Mouse (Mus musculus) urinary bladder, postnatal 10 days (tissue): ENCODE results near the gene Pebp1.
"Not testable (repeated sequence)": the region's sequence is repeated elsewhere in the genome, so short reads cannot be mapped to it uniquely, and the experiment has no call there.

Source experiments
- DNase-seq: peaks from one replicate; pipeline ENCODE4 v3.0.0; 2022; ENCODE audit warnings: low spot score

Pebp1 gene

GRCm38 (mm10) chr5:117286831-117287822 lies at the start of gene Pebp1:
Gene Pebp1 (minus strand): TSS chr5:117287625.
- peak; percentile 81 for DNase-seq

- no peak for DNase-seq
Measured at GRCm38 (mm10) chr5:117330457-117330856, 43.0 kb upstream of the Pebp1 start.

DNA sequence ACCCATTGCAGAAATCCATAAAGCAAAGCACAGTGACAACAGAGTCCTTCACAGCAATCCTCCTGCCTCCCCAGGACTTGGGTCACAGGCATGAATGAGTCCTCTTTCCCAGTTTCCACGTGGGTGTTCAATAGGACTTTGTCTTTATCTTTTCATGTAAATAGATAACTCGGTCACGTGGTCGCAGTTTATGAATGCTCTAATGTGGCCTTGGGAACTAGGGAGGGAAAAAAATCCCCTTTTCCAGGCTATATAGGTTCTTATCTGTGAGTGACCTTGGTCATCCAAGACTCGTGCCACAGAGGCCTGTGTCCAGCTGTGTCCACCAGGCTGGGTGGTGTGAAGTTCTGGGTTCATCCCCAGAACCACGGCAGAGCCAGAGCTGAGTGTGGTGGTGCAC lies 39.0 kb upstream of the Pebp1 start:
- DNase-seq = no peak

GRCm38 (mm10) chr5:117323751-117324150 lies 36.3 kb upstream of the Pebp1 start:
- no peak for DNase-seq

DNA sequence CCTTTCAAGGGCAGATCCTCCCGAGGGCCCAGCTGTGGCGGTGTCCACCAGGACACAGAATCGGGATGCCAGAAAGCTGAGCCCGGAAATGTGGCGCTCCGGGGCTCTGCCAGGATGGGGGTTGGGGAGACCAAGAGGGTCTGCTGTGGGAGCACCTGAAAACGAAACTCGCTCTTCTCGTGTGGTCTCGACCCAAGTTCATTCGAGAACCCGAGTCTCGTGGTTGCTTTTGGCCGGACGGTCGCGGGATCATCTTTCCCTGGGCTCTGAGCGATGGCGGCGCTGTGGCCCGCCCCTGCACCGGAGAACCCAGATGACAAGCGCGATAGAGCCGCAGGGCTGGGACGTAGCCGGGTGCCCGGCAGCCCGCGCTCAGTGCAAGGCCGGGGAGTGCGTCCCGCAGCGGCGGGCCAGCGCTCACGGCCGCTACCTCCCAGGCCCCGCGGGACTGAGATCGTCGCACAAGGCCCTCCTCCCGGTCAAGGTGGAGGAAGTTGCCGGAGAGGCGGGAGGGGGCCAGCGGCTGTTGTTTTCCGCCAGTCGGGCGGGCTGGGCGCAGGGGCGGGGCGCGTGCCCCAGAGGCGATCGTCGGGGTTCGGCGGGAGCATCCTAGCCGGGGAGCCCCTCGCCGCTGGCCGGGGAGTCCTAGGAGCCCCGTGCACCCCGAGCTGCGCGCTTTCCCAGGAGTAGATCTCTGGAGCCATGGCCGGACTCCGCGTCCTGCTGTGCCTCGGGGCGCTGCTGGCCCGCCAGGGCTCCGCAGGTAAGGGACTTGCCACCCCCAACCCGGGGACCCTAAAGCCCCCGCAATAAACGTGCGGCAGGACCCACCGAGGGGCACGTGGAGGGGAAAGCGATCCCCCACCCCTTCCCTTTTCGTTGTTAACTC lies 31.6 kb upstream of the Pebp1 start, which contains the start of gene Vsig10:
Gene Vsig10, plus strand, starts transcription at position 343 of the 889 bp plus-strand sequence.
- DNase-seq = peak; percentile 42

GRCm38 (mm10) chr5:117314587-117315428 lies 27.4 kb upstream of the Pebp1 start:
- DNase-seq = no peak

DNA sequence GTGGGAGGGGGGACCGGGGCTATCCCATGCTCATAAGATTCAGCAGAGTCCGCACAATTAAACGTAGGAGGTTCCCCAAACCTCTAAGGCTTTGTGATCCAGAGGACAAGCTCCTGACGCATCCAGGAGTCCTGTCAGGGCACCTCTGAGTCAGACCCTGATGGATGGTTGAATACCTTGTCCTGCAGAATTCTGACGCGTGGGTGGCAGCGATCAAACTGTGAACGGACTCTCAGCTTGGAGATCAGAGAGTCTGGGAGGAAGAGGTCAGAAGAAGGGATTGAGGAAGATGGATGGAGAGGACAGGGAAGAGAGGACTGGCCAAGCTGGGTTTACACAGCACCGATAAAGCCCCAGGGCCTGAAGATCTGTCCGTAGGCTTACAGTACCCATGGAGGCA lies 26.5 kb upstream of the Pebp1 start:
- no peak for DNase-seq

DNA sequence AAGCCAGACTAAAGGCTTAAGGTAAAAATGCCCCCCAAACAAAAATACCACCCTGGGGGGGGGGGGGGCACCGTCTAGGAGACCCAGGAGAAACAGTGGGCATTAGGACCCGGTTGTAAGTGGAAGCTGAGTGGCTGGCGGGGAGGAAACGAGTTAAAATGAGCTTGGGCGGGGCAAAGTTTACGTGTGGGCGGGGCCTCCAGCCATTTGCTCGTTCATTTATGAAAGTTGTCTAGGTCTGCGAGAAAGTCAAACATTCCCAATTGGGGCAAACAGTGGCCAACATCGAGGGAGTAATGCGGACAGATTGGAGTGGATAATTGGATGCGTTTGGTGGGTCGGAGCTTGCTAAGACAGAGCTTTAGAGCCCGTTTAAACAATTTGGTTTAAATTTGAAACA lies 26.0 kb upstream of the Pebp1 start:
- no peak for DNase-seq

- peak; percentile 49 for DNase-seq
Measured at GRCm38 (mm10) chr5:117307699-117308098, 20.3 kb upstream of the Pebp1 start.

GRCm38 (mm10) chr5:117306826-117307225 lies 19.4 kb upstream of the Pebp1 start:
- no peak for DNase-seq

DNA sequence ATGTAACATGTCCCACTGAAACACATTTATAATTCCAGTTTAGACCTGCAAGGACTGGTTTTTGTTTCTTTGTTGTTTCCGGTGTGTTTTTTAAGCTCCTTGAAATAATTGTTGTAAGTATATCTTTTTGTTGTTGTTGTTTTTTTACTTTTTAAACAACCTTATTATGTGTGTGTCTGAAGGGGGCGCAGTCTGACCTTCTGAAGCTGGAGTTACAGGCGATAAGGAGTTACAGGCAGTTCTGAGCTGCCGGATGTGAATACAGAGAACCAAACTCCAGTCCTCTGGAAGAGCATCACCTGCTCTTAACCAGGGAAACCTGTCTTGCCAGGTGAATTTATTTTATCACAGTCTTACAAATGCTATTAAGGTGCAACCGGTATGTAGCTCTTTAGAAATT lies 18.3 kb upstream of the Pebp1 start:
- DNase-seq = no peak

GRCm38 (mm10) chr5:117304947-117305346 lies 17.5 kb upstream of the Pebp1 start:
- DNase-seq = peak; percentile 49

DNA sequence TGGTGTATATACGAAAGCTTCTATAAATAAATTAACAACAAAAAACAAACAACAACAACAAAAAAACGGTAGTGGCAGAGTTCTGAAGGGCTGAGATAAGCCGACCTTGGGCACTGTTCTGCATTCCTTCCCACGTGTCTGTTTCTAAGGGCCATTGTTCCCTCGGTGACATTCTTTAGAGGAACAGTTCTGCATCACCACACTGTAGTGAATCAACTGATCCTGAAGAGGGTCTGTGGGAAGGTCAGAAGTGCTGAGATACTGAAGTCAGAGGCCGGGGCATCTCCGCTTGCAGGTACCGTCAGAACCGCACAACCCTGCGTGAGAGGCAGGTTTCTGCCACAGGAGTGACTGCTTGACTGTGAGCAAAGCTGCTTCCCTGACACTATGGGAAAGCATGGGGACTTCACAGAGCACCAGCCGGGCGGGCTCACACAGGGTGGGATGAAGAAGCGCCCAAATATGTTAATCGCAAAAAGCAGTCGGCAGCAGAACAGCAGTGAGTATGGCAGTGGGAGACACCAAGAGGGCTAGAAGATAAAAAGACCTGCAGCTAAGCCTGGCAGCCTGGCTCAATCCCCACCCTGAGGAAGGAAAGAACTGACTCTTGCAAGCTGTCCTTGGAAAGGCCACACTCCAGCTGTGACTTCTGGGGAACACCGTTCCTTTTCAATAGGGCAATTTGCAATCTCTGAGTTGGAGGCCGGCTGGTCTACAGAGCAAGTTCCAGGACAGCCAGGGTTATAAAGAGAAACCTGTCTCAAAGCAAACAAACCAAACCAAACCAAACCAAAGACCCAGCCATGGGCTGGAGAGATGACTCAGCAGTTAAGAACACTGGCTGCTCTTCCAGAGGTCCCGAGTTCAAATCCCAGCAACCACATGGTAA lies 16.5 kb upstream of the Pebp1 start:
- DNase-seq = no peak

DNA sequence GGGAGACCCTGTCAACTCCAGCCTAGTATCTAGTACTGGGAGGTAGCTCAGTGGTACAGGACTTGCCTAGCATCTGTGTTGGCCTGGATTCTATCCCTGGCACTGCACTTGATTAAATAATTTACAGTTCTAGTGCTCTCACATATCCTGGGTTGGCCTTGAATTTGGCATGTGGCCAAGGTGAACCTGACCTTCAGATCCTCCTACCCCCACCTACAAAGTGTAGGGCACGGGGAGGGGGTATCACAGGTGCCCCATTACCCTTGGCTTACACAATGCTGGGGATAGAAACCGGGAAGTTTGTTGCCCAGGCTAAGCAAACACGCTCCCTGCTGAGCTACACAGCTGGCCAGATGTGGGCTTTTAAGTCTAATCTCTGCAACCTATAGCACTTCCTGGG lies 15.5 kb upstream of the Pebp1 start:
- no peak for DNase-seq

- DNase-seq = no peak
Measured at GRCm38 (mm10) chr5:117295011-117295410, 7.6 kb upstream of the Pebp1 start.

- not testable (repeated sequence) for DNase-seq
Measured at GRCm38 (mm10) chr5:117293776-117294175, 6.4 kb upstream of the Pebp1 start.

DNA sequence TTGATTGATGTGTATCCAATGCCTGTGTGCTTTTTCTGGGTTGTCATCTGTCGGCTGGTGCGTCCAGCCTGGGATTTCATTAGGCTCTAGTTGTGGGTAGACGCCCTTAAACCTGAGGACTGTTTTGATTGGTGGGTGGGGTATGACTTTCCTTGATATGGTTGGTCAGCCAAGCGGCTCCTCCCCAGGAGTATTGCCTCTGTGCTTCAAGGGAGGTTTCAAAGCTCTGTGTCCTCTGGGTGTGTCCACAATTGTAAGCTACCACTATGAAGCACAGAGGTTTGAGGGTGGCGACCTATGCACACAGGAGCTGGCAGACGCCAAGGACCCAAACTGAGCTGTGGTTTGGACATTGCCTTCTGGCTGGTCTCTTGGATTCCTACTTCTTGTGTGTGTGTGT lies 5.1 kb upstream of the Pebp1 start:
- no peak for DNase-seq

GRCm38 (mm10) chr5:117291312-117291711 lies 3.9 kb upstream of the Pebp1 start:
- DNase-seq = no peak

DNA sequence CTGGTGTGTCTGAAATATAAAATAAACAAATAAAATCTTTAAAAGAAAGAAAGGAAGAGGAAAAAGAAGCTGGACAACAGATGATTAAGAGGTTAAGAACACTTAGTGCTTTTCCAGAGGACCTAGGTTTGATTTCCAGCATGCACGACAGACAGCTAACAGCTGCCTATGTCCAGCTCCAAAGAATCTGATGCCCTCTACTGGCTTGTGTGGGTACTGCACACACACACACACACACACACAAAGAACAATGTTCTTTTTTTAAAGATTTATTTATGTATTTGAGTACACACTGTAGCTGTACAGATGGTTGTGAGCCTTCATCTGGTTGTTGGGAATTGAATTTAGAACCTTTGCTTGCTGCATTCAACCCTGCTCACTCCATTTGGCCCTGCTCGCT lies 2.7 kb upstream of the Pebp1 start:
- DNase-seq = no peak

GRCm38 (mm10) chr5:117289646-117290045 lies 2.2 kb upstream of the Pebp1 start:
- DNase-seq = no peak

- DNase-seq = no peak
Measured at GRCm38 (mm10) chr5:117286286-117286685, 1.1 kb downstream of the Pebp1 start.
